Mouse (Mus musculus) heart, adult 2 months (tissue): ENCODE measurements around the gene Fstl1.

Experiments used
- CTCF ChIP-seq: fragments of 200-600 bp; IDR thresholded peaks from 2 replicates; pipeline ENCODE4 v1.8.1; 2022; ENCODE audit warnings: antibody characterized with exemption, mild to moderate bottlenecking, moderate library complexity
- EP300 ChIP-seq: fragments of 200-500 bp; IDR thresholded peaks from 2 replicates; pipeline ENCODE4 v1.6.1; 2011; ENCODE audit warnings: low read depth, low read length, control low read depth; ENCODE audit not compliant: insufficient read depth

GRCm38 (mm10) chr16:37730293-37730835 is 46.3 kb upstream of the Fstl1 start:
- TF ChIP-seq CTCF (no peak), EP300 (no peak)
